Mouse (Mus musculus) gastrocnemius, postnatal 36 days (tissue): ENCODE results near the gene Kcnn1. TPM values are rescaled to one million over a fixed set of nuclear protein-coding genes. Genes with fewer than 3 reads are reported as not detected.

Source experiments
- DNase-seq, 2 experiments: peaks; one replicate each; pipeline ENCODE4 v3.0.0; 2022
- intact Hi-C: fragments of 180-260 bp; cut with DNase I; formaldehyde crosslinking; loops from one replicate; pipeline ENCODE4 v1.15.1; 2025
- total RNA-seq, 2 experiments: library from RNA; stranded (reverse); gene quantifications; 2 replicates each; pipeline ENCODE4 v1.2.3; 2021

Gene Kcnn1
- total RNA-seq, 2 experiments from 2014 or later: 12.8 to 18.3 TPM

DNA sequence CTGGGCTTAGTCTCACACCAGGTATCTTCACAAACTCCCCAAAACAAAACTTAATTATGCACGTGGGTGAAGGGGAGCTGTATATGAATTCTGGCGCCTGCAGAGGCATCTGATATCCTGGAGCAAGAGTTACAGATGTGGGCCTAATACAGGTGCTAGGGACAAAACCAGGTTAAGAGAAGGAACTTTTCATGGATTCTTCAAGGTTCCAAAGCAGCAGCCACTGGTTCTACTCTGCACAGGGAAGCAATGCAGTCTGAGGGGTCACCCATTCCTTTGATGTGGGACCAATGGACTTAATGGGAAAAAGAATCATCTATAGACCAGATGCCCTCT lies 31.3 kb upstream of the Kcnn1 start:
- no peak for DNase-seq
- intact Hi-C loops: loop anchor here (10.0 kb wide), 1 partner anchor 310 kb away; no protein-coding TSS in a partner anchor

DNA sequence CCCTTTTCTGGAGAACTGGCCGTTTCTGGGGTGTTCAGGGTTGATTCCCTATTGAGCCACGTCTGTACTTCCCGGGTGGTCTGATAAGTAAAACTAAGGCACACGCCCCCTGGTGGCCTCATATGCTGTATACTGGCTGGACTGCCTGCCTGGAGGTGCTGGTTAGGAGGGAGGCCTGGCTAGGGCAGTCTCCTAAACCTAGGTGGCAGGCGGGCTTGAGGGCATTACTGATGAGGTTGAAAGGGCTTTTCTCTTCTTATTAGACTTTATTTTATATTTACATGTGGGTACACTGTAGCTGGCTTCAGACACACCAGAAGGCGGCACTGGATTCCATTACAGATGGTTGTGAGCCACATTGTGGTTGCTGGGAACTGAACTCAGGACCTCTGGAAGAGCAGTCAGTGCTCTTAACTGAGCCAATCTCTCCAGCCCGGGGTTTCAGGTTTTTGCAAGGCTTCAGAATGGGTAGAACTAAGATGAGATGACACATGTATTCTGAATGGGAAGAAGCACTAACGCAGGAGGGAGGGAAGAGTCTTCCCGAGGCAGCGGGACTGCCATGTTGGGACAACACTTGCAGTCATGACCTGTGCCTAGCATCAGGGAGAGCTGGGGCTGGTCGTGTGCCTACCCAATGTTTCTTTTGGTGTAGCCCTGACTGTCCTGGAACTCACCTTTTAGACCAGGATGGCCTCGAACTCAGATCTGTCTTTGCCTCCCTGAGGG lies 30.8 kb upstream of the Kcnn1 start:
- peak; percentile 58 to 67 for DNase-seq
- intact Hi-C loops: loop anchor here (10.0 kb wide), 1 partner anchor 311 kb away; no protein-coding TSS in a partner anchor

DNA sequence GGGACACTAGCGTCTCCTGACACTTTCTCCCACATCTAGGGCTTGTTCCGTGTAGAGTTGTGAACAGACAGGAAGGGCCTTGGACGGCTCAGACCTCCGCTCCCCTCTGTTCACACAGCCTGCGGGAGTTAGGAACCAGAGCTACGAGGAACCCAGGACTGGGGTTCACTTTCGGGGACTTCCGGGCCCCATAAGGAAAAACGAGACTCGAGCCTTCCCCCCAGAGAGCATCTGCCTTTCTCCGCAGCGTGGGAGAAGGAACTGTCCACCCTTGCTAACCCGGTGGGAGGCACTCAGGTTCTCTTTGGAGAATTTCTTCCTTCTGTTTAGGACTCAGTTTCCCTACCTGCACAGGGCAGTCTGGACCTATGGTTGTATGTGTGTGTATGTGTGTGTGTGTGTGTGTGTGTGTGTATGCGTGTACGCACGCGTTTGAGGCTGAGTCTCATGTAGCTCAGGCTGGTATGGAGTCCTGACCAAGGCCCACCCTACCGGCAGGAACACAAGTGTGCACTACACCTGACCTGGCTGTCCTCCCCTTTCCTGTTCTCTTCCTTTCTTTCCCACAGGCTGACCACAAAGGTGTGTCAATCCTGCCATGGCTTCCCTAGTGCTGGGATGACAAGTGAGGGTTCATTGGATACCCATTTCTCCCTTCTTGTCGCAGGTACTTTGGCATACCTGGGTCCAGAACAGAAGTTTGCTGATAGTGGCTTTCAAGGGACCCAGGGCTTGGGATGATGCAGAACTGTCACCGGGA lies 30.0 kb upstream of the Kcnn1 start:
- intact Hi-C loops: loop anchor here (10.0 kb wide), 1 partner anchor 312 kb away; no protein-coding TSS in a partner anchor
- DNase-seq: no peak

DNA sequence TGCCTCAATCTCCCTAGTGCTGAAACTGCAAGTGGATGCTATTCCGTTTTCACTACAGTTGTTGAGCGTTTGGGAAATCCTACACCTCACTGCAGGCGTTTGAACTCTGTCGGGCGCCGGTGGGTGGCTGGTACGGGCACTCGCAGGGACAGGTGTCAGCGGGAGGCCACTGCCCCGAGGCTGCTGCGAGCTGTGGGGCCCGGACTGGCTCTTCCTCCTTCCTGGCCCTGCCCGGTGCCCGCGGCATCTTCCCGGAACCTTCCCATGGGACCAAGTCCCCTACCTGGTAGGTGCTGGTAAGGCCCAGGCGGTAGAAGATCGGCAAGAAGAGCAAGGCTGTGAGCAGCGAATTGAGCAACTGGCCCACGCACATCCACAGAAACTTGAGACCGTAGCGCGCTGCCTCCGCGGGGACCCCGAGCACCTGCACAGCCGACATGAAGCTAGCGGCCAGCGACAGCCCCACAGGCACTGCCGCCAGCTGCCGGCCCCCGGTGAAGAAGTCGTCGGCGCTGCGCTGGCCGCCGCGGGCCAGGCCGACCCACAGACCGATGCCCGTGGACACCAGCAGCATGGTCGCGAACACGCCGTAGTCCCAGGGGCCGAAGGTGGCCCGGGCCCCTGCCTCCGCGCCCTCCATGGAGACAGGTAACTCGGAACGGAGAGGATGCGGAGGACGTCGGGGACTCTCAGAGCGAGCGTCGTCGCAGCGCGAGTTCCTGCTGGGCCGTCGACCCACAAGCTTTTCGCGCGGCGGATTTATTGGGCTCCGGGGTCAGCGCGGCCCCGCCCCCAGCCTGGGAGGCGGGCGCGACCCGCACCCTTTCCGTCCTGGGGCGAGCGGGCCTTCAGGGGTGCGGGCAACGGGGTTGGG lies 29.2 kb upstream of the Kcnn1 start, which contains the start of gene Slc5a5:
TSS of gene Slc5a5 (minus strand) at position 736 of the 874 bp plus-strand sequence.
- DNase-seq: no peak

DNA sequence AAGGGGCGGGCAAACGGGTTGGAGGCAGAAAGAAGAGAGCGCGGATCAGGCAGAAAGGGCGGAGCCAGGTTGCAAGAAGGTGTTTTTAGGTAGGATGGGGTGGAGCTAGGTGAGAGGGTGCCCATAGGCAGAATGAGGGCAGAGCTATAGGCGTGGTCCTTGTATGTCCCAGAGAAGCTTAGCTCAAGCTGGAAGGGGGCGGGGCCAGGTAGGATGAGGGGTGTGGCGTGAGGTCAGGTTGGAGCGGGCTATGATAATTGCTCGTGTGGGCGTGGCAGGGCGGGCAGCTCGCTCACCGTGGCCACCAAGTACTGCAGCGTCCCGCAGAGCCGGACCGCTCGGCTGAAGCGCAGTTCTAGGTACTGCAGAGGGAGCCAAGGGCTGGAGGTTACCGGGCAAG lies 28.3 kb upstream of the Kcnn1 start:
- no peak for DNase-seq
- intact Hi-C loops: loop anchor here (2.0 to 10.0 kb wide), 2 partner anchors 15 to 313 kb away; no protein-coding TSS in a partner anchor

More for the DNA sequence above, 29.2 kb upstream of the Kcnn1 start, which contains the start of gene Slc5a5:
- intact Hi-C loops: loop anchor here (10.0 kb wide), 1 partner anchor 313 kb away; no protein-coding TSS in a partner anchor

DNA sequence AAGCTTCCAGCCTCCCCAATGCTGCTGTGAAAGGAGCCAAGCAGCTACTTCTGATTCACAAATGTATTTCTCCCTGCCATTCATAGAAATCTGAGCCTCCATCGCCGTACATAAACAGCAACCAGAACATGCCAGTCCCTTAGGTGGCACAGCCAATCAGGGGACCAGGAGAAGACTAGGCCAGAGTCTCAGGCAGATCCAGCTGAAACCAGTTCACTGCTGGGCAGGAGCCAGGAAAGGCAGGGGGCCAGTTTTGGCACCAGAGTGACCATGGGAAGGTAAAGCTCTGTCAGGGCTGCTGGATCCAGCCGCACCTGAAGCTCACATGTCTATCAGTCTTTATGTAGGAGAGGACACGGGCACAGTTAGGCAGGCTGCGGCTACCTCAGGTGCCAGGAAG lies 27.6 kb upstream of the Kcnn1 start:
- intact Hi-C loops: loop anchor here (2.0 to 10.0 kb wide), 2 partner anchors 14 to 314 kb away; no protein-coding TSS in a partner anchor
- no peak for DNase-seq

DNA sequence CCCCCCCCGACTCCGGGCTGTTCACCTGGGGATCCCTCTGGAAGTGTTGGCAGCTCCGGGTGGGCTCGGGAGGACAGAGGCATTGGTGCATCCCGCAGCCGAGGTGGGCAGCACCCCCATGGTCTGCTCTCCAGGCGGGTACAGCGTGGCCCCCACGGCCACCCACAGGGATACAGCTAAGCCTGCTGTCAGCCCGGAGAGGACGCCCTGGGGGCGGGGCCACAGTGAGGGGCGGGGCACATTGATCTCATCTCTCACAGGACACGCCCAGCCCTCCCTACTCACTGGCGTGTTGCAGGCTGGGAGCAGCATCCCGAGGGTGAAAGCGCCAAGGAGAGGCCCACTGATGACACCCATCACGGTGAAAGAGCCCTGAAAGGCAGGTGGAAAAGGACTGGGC lies 24.6 kb upstream of the Kcnn1 start:
- intact Hi-C loops: no loop called here
- DNase-seq: no peak

DNA sequence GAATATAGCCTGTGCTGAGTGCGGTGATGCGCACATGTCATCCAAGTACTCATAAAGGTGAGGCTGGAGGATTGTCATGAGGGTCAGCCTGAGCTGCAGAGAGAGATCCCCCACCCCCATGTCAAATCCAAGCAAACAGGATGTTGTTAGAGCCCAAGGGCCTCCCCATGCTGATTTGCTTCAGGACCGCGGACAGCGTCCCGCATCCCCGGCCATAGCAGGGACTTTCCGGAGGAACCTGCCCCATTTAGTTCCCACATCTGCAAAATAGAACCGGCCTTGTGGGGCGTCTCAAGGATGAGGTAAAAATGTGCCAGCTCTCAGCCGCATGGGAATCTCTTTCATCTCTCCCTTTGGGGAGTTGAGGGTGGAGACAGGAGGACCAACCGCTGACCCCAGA lies 22.6 kb upstream of the Kcnn1 start:
- no peak for DNase-seq
- intact Hi-C loops: no loop called here

DNA sequence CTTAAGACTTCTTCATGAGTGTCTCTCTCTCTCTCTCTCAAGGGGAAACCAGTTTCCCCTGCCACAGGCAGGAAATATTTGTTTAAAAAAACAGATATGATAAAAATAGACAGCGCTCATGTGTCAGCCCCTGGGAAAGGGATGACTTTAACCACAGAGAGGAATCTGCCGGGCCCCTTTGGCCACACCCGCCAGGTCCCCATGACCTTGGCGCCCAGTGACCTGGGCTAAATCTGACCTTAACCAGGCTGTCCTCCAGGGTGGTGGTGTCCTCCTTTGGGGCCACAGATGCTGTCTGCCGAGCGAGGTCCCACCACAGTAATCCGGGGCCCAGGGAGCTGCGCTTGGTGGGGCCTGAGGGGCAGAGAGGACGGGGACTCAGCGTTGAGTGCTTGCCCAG lies 21.6 kb upstream of the Kcnn1 start:
- no peak for DNase-seq
- intact Hi-C loops: no loop called here

DNA sequence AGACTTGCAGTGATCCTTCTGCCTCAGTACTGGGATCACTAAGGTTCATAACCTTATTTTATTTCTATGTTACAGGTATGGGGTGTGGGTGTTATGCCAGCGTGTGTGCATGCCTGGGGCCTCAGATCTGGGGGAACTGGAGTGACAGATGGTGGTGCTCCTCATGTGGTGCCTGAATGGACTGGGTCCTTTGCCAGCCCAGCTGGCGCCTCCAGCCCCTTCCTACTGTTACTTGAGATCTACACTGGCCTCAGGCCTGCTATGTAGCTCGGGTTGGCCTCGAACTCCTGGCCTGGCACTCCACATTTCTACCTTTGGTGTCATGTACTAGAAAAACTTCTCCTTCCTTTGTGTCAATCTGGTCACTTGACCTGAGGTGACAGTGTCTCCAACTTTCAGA lies 21.1 kb upstream of the Kcnn1 start:
- no peak for DNase-seq
- intact Hi-C loops: no loop called here

DNA sequence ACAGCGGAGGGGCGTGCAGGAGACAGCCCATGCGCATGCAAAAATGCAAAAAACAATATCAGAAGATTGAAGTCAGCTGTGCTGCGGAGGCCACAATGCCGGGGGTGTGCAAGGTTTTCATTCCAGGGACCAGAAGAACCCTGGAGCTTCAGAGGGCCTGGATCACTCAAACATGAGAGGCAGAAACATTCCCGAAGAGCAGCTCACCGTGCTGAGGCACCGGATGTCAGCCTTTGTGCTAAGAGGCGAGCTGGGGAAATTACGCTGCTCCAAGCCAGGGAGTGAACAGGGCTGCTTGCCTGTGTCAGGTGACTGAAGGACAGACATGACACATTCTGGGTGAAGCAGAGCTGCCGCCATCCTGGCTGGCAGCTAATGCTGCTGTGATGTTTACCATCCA lies 17.5 kb upstream of the Kcnn1 start:
- no peak for DNase-seq
- intact Hi-C loops: no loop called here

DNA sequence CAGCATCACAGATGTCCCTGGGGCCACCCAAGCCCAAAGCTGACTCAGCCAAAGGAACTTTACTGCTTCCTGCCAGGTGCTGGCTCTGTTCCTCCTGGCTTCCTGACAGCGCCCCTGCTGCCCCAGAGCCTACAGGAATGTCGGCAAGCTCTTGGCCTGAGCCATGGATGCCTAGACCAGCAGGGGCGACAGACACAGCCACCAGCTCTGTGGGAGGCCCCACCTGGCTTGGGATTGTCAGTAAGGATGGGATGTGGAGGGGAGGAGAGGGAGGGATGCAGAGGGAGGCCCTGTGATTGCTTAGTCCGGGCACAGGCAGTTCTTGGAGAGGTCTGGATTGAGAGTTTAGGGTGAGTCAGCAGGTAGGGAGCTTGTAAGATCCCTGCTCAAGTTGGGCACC lies 17.1 kb upstream of the Kcnn1 start:
- intact Hi-C loops: no loop called here
- no peak for DNase-seq

DNA sequence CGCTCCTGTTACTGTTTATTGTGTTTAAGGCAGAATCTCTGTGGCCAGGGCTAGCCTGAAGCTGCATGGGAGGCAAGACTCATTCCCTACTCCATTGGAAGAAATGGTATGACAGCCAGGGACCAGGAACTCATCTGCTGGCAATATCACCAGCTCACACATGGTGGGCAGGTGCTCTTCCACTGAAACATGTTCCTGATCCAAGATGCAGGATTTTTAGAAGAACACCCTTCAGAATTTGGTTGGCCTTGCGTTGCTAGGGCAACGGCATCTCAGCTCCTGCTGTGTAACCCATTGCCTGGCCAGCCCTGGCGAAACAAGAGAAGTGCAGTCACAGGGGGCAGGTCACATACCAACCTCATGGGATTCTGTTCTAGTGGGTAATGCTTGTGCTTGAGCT lies 16.4 kb upstream of the Kcnn1 start:
- intact Hi-C loops: no loop called here
- DNase-seq: no peak

DNA sequence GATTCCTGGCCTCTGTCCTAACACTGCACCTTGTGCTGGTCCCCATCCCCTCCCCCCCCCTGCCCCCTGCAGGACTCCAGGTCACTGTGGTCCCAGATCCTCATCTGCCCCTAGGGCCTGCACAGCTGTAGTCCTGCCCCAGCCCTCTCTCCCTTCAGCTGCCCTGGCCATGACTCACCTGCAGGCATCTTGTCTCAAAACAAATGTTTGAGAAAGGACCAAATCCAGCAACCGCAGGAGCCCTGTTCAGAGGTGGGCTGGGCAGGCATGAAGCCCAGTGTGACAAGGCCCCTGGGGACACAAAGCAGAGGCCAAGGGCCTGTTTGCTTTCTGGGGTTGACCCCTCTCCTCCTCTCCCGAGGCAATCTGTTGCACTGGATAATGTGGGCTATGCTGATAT lies 15.1 kb upstream of the Kcnn1 start:
- intact Hi-C loops: no loop called here
- DNase-seq: no peak

DNA sequence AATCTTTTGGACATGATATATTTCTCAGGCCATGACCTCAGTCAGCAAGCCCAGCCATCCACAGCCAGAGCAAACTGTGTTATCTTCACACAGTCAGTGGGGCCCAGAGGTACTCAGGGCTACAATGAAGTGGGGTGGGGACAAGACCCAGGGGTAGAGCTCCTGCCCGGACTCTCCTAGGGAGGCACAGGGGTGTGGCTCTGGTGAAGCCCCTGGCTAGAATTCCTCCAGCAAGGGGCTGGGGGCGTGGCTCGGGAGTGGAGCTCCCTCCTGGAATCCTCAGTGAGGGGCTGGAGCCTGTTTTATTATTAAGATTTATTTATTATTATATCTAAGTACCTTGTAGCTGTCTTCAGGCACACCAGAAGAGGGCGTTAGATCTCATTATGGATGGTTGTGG lies 13.3 kb upstream of the Kcnn1 start:
- DNase-seq: no peak
- intact Hi-C loops: loop anchor here (2.0 kb wide), 1 partner anchor 14 kb away; no protein-coding TSS in a partner anchor

DNA sequence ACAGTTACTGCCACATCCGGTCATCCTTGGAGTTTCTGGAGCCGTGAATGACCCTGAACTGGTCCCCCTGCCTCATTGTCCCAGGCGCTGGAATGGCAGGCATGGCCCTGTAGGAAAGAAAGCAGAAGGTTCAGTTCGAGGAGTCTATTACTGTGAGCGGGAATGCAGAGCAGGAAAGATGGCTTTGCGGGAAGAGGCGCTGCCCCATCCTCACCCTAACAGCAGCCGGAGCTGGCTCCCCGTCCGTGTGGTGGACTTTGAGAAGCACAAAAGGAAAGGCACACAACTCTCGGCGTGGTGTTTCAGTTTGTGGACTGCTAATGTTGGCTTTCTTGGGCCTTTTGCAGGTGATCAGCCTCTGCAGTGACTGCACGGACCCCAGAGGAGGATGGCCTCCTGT lies 11.4 kb upstream of the Kcnn1 start:
- no peak for DNase-seq
- intact Hi-C loops: no loop called here

DNA sequence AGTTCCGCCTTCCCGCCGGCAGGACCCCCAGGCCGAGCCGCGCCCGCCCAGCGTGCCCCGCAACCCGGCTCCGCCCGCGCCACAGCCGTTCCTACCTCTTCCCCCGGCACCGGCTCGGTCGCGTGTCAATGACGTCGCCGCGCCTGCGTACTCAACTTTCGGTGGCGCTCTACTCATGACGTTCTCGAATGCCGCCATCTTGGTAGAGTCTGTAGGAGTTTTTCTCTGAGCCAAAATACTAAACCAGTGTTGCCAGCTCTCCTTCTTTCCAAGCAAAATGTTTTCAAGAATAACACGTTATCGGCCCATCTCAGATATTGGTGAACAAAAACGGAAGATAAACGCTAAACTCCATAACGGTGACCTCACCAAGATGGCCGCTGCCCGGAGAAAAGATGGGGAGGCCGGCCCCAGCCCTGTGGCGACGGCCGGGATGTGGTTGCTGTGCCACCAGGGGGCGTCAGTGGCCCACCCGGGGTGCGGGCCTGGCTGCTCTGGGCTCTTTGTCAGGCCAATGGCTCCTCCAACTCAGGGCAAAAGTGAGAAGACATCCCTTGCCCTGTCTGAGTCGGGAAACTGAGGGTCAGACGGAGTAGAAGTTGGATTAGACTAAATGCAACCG lies 10.4 kb upstream of the Kcnn1 start, which contains the start of gene Ccdc124:
TSS of gene Ccdc124 (minus strand) at position 572 of the 622 bp plus-strand sequence.
- intact Hi-C loops: no loop called here
- DNase-seq: peak; percentile 93 to 94

DNA sequence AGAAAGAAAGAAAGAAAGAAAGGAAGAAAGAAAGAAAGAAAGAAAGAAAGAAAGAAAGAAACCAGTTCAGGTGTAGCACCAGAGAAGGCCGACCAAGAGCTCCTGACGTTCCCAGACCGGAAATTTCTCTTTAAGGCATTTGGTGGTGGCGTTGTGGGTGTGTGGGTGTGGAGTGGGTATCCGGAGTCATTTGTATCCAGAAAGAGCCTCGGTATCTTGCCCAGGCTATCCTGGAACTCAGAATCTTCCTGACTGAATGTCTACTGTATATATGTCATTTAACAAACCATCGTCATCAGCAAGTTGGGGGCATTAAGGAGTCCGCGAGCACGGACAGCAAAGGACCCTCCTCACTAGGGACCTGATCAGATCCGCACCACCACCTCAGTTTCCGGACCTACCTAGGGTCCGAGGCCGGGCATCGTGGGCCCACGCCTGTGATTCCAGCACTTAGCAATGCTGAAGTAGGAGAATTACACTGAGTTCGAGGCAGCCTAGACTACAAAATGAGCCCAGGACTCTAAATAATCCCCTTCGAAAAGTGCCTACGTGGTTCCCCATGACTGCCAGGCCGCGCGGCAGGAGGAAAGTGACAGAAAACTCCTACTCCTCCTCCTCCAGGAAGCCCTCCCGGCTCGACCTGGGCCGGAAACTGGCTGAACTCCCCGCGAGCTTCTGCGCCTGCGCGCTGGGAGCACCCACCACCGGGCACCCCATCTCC lies 9.7 kb upstream of the Kcnn1 start:
- intact Hi-C loops: no loop called here
- no peak for DNase-seq

DNA sequence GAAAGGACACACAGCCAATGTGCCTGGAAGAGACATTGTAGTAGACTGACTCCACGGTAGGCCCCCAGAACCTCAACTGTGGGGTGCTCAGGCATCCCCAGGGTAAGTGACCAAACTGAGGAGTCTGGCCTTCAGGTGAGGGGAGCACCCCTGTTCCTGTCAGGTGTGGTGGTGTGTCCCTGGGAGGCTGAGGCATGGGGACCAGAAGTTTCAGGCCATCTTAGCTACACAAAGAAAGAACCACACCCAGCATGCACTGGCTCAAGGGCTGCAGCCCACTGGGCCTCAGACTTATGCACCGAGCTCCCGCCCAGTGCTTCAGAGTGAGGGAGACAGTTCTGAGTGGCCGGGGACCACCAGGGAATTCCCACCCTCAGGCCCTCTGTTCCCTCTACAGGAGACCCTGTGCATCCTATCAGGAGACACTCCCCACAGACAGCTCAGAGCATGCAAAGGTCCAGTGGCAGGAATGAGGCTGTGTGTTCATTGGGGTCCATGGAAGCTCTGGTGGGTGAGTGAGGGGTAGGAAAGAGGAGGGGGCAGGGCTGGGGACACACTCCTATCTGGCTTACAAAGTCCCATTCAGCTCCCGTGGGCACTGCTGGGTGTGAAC lies 8.2 kb upstream of the Kcnn1 start:
- no peak for DNase-seq
- intact Hi-C loops: no loop called here
